Mouse (Mus musculus): ENCODE data around the gene Edf1.

Edf1 gene

DNA sequence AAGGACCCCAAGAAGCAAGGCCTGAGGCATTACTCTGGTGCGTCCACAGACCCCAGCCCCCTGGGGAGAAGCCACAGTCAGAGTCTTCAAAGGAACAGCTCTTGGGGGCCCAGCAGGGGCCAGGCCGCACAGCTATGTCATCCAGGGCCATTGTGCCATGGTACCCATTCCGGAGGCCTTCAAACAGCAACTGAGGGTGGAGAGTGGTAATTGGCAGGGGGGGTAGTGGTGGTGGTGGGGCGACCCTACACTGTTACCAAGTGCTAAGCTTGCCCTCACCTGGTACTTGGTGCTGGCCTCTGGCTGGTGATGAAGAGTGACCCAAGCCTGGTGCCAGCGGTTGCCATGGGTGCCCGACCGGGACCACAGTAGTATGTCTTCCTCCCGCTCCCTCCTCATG lies 8.1 kb downstream of the Edf1 start:
- DNase-seq = no peak

DNA sequence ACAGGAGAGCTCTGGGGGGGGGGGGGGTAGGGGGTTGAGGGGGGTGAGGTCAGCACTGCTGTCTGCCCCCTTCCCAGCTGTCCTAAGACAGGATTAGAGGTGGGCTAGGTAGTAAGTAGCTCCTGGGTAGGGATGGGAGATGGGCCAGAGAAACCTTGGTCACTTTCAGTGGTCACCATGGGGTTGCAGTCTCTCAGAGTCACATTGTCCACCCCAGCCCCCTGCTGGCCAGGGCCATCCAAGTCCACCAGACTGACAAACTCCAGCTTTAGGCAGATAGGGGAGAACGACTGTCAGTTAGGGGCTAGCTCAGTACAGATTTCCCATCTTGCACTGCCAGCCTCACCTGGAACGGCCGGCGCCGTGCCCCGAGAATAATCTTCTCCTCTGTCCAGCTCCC lies 8.9 kb downstream of the Edf1 start:
- no peak for DNase-seq

DNA sequence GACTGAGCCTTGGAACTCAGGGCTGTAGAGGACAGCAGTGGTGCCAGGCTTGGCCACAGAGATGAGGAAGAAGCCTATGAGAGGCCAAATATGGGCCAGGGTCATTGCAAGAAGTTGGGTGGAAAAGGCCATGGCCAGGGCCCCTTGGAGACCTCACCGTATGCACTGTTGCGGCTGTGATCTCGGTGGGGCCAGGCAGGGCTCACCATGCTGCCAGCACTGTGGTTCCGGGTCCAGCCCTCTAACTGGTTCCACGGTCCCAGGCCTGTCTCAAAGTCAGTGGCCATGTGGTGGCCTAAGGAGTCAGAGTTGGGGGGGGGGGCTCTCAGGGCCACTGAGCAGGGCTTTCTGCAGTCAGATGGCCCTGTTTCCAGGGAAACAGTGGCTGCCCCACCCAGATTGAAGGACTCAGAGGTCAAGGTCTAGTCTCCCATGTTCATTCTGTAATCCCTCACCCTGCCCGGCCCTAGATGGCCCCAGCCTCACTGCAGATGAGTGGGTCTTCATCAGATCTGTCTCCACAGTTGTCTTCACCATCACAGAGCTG lies 10.9 kb downstream of the Edf1 start:
- DNase-seq = no peak

DNA sequence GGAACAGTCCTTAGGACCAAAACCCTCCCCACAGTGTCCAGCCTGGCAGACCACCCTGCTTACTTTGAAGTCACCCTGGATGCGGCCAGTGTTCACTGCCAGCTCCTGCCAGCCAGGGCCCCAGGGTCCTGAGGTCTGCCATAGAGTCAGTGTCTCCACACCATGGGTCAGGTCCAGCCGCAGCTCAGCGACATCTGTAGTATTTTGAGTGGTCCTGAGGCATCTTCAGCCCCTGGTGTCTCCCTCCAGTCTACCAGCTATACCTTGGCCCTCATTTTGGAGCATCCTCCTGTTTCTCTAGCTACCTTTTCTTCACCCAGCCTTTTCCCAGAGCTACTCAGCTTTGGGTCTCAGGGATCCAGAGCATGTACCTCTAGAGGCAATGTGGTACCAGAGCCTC lies 11.7 kb downstream of the Edf1 start:
- DNase-seq = no peak

DNA sequence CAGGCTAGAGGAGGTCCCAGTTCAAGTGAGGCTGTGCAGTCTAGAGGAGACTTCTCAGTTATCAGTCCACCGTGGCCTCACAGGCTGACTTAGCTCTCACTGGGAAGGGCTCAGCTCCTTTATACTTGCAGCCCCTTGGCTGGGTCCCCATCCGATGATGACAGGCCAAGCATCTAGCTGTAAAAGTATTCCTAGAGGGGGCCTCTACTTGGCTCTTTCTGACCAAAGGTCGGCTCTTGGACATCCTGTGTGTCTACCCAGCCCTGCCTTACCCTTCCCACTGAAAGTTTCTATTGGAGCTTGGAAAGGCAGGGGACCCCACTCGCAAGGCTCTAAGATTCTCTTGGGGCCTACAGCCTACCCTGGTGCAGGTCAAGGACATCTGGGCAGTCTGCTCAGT lies 13.6 kb downstream of the Edf1 start:
- no peak for DNase-seq

DNA sequence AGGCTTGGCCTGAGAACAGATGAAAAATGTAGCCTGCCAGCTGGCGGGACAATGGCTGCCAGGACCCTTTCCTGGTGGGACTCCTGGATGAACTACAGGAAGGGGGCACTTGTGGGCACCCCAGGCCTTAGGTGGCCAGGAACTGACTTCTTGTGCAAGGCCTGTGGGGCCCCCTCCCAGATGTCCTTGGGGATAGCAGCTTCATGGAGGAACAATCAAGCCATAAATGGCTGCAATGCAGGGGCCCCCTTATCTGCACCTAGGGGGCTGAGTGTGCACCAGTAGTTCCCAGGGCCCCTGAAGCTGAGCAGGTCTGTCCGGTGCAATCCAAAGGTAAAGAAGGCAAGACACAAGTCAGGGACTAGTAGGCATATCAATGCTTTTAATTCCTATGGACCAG lies 15.4 kb downstream of the Edf1 start:
- no peak for DNase-seq

DNA sequence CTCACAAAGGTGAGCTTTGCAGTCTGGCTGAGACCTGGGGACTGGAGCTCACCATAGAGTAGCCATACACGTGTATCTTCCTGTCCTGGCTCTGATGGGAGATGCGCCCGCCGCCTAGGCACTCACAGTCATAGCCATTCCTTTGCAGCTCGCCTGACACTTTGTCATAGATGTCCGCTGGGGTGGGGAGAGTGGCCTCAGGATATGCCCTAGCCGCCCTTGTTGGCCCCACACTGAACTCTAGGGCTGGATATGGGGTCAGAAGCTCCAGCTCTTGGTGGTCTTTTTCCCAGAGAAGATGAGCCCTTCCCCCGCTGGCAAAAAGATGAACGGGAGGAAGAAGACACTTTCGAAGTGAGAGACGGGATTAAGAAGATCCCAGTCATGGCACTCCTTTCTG lies 16.5 kb downstream of the Edf1 start:
- peak; percentile 48 for DNase-seq

DNA sequence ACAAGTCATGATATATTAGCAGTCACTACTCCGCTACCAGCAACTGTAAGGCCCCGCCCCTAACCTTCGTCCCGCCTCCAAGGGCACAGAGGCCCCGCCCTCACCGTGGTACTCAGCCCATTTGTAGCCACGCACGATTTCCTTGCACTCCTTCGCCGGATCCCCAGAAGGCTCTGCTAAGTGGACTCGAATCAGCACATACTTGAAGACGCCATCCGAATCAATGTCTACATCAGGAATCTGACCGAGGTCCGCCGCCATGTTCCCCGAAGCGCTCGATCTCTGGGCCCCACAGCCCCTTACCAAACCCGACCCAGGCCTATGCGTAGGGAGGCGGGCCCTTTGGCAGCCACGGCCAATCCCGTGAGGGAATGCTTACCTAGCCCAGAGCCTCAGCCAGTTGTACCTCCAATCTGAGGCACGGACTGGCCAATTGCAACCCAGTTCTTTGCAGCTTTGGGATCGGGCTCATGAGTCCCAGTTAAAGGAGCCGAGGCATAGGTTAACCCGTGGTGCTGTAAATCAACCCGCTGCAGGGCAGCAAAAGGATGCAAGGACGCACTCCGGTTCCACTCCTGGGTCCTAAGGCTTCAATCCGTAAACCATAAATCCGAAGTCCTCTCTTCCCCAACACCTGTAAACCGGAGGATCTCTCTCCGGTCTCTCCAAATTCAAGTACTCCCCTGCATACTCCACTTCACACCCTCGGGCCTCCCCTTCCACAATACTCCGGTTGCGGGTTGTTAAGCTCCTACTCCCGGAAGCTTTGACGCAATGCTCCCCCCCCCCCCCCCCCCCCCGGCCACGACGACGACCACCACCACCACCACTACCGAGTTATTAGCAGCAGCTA lies 17.2 kb downstream of the Edf1 start, which contains the start of the genes Mamdc4 and Phpt1:
TSS of gene Mamdc4 (minus strand) at position 267 of the 853 bp plus-strand sequence.
TSS of gene Phpt1 (minus strand) at position 646 of the 853 bp plus-strand sequence.
- peak; percentile 99 for DNase-seq

DNA sequence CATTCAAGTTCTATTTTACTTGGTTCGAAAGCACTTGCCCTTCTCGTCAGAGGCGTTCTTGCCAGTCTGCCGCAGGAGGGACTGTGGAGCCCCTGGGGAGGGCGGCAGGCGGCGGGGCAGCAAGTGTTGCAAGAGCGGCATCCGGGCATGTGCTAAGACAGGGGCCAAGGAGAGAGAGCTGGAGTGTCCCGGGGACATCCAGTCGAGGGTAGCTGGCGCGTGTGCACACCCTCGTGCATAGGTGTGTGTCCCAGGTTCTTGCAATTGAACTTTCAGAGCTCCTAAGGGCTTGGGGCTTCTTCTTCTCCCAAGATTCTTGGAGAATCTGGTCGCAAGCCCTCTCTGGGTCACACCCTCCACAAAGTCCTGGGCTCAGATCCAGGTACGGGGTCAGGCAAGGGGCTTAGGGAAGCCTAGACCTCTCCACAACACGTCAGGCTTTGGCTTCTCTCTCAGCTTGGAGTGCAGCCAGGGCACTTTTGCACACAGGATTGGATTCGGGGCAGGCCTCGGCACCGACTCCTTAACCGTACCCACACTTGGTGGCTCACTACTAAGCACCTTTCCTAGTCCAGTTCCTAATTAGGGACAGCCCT lies 17.9 kb downstream of the Edf1 start:
- DNase-seq = peak; percentile 56

DNA sequence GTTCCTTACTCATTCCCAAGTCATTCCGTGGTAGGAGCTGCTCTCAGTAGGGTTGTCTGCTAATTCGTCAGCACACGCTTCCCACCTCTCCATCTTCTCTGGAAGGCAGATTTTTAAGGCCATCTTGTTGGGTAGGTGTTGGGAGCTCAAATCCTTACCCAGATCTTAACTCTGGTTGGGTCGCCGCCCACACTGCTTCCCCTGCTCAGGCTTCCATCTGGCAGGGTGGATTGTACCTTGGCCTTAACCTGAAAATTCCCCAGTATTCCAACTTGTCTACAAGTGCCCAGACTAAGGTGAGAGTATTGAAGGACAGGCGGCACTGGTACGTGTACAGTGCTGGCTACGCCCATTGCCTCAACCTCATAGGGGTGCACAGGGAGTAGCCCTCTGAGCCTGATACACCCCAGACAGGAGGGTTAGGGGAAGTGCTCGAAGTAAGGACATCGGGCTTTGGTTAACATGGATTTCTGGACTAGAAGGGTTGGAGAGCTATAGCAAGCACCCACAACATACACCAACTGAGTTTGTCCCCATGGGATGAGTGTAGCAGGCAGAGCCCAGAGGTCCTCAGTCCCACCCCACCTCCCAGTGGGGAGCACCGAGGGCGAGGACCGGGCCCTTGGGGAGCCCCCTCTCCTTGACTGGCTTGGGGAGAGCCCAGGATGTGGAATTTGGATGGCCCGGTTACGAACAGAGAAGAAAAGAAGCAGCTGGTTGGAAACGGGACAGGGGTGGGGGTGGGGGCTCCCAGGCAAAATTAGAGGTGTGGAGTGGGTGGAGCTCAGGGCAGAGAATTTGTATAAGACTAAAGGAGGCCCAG lies 18.6 kb downstream of the Edf1 start:
- no peak for DNase-seq

DNA sequence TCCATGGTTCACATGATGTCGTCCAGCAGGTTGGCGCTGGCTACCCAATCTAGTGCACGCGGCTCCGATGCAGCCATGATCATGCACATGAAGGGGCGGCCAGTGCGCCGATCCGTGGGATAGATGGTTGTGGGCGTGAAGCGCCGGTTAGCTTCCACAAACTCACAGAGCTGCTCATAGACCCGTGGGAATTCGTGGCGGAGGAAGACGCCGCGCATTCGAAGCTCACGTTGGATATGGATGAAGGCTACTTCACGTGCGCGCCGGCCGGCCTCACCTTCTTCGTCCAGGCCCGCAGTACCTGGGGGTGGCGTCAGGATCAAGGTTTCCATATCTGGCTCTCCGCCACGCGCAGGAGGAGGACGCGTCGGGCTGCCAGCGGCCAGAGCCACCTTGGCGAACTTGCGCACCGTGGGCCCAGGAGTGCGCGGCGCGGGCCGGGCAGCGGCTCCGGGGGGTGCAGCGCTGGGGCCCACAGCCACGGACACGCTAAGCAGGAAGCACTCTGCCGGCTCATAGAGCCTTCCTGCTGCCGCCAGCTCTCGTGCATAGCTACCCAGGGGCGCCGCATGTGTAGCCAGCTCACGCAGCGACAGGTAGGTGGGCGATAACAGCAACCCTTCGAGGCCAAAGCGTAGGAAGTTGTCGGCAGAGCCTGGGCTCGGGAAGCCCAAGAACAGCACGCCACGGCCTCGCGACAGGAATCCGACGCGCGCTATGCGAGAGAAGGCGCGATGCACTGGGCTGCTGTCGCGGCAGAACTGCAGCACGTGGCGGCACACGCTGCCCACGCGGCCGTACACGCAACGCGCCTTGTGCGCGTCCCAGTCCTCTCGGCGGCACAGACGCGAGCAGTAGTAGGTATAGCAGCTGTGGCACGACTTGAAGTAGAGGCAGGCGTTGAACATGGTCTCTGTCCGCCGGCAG lies 19.6 kb downstream of the Edf1 start:
- no peak for DNase-seq

DNA sequence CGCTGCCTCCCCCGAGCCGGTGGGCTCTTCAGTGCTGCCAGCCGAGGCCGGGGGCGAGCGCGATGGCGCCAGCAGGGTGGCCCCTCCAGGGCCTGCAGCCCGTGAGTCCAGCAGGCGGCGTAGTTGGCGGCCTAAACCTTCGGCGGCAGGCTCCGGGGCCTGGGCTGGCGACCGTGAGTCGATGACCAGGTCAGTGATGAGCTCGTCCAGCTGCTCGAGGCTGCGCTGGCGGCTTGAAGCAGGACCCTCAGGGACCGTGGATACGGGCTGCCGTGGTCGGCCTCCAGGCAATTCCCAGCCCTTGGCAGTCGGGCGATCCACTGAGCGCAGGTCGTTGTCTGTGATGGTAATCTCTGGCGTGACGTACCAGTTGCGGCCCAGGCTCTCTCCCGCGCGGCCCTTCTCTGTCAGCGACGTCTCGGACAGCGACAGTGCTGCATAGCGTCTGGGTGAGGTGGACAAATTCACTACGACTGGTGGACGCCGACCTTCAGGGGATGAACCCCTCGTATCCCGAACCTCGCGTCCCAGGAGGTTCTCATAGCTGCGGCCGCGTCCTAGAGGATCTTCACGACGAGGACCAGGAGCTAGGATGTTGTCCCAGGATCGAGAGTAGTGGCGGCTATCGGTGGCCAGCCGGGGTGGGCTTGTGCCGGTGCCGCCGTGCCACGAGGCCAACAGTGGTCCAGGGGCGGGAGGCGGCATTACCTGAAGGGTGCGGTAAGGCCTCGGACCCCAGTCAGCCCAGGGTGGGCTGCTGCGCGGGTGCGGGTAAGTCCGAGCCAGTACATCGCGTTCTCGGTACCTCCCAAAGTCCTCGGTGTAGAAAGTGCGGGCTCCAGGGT lies 20.5 kb downstream of the Edf1 start:
- DNase-seq = no peak

DNA sequence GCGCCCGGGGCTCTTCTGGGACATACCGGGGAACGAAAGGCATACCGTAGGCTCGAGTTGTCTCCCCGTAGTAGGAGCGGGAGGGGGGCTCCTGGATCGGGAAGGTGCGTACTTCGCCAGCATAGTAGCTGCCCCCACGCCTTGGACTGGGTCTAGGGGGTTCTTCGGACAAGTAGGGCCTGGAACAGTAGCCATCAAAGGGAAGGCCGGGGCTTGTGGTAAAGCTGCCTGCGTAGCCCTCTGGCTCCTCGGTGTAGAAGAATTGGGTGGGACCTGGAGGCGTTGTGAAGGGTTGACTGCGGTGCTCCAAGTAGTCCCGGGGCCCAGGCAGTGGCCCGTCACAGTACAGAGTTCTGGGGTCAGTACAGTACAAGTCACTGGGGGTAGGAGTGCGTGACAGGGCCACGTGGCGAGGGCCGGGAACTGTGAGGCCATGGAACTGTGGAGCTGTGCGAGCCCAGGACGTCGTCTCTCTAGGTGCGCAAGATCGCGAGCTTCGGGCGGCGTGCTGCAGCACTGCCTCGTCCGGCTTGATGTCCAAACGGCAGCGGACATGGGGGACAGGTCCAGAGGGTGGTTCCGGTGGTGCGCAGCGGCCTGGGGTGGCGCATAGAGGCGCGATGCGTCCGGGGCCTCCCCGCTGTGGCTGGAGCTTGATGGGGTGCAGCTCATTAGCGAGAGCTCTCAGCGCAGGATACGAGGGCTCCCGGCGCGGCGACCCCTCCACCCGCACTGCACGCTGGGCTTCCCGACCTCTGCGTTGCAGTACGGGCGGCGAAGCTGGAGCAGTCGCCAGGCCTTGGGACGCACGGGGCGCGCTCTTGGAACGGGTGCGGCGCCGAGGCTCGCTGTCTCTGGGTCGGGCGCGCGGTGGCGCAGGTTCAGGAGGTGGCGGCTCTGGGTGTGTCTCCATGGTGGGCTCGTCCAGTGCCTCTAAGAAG lies 21.4 kb downstream of the Edf1 start:
- no peak for DNase-seq

DNA sequence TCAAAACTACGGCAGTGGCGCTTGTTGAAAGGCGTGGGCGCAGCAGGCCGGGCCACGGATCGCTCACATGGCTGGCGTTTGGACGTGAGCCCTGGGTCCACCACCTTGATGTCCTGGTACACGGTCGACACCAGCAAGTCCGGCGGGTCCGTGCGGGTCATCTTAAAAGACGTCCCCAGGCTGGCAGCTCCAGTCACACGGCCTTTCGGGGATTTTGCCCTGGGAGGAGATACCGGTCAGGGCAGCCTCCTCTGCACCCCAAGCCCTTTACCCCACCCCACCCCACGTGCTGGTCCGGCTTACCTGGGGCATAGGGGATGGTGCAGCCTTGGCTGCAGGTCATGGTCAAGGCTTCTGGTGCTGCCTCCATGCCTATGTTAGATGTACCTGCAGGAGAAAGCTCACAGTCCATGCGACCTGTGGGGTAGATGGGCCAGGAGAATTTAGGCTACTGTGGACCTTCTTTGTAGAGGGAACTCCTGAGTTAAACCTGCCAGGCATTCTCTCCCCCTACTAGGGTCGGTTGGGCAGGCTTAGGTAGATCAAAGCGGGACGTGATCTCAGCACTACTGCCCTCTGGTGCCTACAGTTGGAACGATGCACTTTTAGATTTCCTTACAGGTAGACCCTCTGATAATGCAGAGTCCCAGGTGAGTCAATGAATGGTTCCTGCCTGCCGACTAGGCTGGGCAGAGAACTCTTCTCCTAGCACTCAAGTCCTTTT lies 22.3 kb downstream of the Edf1 start:
- no peak for DNase-seq

DNA sequence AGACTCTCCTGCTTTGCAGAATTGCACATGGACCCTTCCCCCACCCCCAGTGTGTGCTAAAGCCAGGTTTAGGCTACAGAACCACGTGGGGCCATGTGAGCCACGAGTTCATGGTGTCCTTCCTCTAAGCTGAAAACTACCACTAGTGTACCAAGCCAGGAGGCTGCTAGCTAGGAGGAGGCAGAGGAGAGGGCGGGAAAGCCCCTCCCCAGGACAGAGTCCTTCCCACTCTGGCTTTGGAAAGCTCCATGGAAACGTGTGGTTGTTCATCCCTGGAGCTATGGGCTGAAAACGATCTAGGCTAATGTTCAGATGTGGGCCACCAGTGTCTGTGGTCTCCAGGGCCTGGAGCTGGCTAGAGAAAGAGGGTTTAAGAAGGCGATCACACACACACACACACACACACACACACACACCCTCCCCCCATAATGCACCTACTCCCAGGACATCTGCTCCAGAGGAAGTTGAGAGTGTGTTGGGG lies 23.0 kb downstream of the Edf1 start:
- DNase-seq = peak; percentile 68

DNA sequence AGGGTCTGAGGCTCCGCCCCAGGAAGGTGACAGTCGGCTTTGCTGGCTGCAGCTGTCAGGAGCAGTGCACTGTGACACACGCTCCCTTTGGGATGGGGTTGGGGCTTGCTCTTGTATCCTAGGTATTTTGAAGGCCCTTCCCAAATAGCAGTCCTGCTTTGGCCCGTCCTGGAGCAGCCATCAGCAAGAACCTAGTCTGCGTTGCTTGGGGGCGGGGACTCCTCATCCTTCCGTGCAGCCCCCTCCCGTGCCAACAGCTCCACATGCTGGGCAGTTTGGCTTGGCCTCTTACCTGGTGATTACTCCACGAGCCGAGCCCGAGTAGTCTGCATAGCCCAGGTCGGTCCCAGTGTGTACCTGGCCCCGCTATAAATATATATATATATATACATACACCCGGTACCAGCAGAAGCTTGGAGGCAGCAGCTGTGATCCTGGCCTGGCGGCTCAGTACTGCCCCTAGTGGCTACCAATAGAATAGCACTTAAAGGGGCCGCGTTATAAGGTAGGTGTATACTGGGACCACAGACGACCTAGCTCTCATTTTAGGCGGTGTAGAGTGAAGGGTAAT lies 23.7 kb downstream of the Edf1 start, which contains the start of gene Ajm1:
TSS of gene Ajm1 (minus strand) at position 464 of the 571 bp plus-strand sequence.
- DNase-seq = peak; percentile 80

DNA sequence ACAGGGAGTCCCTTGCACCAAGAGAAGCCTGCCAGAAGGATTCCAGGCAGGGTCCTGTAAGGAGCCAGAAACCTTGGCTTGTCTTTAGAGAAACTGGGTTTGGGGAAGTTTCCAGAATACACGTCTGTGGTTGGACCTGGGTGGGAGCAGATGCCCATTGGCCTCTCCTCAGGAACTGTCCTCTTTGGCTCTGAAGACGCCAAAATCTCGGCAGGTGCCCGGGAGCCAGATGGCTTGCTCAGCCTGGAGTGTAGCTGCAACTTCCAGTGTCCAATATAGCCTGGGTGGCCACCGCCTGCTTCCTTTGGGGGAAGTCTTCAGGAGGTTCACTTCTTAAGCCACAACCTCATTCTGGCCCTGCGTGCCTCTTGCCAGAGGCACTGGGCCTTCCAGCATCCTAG lies 24.3 kb downstream of the Edf1 start:
- peak; percentile 47 for DNase-seq

DNA sequence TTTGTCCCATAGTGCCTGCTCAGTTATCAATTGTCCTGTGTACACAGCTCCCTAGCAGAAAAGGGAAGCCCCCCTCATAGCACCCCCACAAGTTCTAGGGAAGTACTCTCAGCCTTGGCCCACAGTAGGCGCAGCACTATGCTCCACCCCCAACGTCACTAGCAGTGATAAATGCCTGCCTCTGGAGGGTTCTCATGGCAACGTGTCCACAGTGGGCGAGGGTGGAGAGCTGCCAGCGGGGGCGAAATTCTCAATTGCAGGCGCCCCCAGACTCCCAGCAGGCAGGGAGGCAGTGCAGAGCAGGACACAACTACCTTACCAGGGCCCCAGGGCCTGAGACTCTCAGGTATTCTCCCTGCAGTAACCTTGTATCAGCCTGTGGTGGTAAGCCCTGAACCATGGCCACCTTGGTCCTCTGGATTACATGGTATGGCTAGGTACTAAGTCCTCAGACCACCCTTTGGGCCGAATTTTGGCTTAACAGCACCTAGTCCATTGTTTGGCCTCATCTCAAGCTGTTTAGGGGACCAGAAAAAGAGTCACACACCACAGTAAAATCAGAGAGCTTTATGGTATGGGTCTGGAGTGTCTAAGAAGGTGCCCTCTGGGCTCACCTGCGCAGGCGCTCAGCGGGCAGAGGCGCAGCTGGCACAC lies 24.9 kb downstream of the Edf1 start:
- peak; percentile 89 for DNase-seq

Data from layer of hippocampus, adult 9-11 months (tissue).